Mouse (Mus musculus) 3T3-L1 (cell line): ENCODE measurements around the gene Zzz3.

Experiments
- DNase-seq: peaks from one replicate; pipeline ENCODE4 v3.0.0-alpha.2; 2015; ENCODE audit warnings: low read depth, low spot score

Gene Zzz3

GRCm38 (mm10) chr3:152497084-152497483, 101.8 kb downstream of the Zzz3 start:
- DNase-seq, result no peak

DNA sequence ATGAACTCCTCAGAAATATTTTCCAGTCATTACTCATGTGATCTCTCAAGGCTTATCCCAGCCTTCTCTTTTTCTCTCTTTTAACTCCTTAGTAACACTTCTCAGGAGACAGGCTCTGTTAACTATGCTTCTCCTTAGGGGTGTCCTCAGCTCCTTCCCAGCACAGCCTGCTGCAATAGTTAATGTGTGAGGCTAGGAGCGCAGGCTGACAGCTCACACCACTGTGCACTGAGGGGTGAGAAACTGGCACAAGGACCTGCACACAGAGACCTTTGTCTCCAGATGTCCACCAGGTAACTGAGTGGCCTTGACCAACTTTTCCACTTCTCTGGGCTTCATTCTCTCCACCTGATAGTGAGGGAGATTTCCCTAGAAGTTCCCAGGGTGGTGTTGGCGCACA, 102.6 kb downstream of the Zzz3 start:
- DNase-seq, result no peak

GRCm38 (mm10) chr3:152498968-152499696, 103.9 kb downstream of the Zzz3 start:
- no peak for DNase-seq

DNA sequence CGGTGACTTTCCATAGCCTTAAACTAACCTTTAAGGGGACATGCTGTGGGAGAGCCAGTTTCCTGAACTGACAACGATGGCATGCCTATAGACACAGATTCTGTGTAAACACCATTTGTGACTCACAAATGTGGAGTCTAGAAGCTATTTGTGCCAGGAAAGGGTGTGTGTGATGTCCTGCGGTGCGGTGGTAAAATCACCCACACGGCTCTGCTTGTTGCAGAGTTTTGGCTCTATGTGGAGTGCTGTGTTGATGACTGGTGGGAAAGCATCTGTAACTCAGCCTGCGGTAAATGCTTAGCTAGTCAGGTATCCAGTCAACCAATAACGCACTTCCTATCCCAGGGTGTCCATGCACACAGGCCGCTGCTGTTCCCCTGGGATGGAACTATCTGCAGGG, 112.6 kb downstream of the Zzz3 start:
- no peak for DNase-seq

DNA sequence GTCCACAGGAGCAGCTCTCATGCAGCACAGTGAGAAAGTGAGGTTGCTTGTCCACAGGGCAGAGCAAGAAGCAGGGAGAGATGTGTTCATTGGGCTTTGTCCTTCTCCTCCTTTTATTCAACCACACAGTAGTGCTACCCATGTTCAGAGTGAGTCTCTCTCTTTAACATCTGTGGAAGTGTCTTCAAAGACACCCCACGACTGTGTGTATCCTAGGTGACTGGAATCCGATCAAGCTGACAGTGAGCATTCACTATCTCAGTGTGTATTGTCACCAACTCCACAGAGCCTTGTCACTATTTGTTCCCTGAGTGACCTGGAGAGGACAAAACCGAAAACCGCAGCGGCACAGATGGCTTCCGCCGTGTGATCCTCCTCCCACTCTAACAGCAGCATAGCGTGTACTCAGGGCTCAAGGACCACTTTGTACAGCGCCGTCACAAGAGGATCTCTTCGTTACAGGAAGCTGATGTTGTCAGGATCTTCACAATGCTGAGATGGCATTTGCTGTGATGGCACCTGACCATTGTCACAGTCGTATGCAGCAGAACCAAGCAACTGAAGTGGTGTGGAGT, 113.2 kb downstream of the Zzz3 start:
- no peak for DNase-seq

- DNase-seq, result no peak
Observed at GRCm38 (mm10) chr3:152509268-152509667, 114.0 kb downstream of the Zzz3 start.
